Mouse (Mus musculus) cerebellum, adult 18-20 months (tissue): ENCODE measurements at regions not wholly inside any gene's neighbourhood (a gene's known extent, or its start where the extent isn't known, plus 50 kb on each side); places are given as distances from the start of the nearest gene placed in this dataset.
A peak's percentile ranks its signal among the peaks of the same experiment; 100 is the strongest.

Experiments
- DNase-seq, 2 experiments: peaks; one replicate each; pipeline ENCODE4 v3.0.0; 2021

DNA sequence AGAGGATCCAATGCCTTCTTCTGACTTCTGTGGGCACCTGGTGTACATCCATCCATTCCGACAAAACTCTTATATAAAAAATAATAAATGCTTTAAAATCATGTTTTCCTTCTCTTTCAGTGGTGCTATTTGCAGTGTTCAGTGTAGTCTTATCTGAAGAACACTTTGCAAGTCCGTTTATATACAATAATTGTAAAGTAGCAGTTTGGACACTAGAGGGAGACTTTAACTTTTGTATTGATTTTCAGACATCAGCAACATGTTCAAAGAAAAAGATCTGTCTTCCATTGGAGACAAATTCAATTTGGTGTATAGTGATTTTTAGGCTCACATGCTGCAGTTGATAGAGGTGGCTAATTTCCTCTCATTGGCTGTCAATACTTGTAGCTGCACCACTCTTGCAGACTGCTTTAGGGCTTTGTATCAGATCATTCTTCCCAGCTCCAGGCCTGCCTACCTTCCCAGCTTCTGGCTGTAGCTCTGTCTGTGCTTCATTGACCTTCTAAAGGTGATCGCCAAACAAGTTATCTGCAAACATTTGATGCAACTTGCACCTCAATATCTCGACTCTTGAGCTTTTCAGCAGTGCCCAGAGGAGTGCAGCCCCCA, 74.8 kb upstream of the Sult1c1 start:
- DNase-seq: no peak

DNA sequence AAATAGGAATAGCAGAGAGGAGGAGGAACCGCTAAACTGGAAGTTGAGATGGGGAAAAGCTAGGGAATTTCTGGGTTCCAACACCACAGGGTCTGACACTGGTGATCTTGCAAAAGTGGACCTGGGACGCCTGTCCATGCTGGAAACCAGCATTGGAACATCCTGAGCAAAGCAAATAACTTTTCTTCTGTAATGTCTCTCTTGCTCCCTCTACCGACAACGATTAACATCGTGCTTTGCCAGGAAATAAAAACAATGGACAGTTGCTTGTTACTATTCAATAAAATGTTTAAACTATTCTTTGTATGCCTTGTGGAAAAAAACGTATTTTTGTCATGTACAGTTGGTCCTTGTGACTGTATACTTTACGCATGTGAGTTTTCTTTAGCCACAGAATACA, 70.8 kb upstream of the Sult1c1 start:
- peak; percentile 11 to 18 for DNase-seq
